Mouse (Mus musculus) kidney, embryonic 16.5 days (tissue): ENCODE measurements around the gene Gmppb. TPM values are rescaled to one million over a fixed set of nuclear protein-coding genes. Genes with fewer than 3 reads are reported as not detected.

Experiments used
- ATAC-seq: fragments of 200-750 bp; cut with Nextera tagmentation; 2 replicates; pipeline ENCODE4 v1.8.0; 2017; ENCODE audit warnings: moderate TSS enrichment; ENCODE audit not compliant: low FRiP score, low TSS enrichment
- H3K27ac ChIP-seq: fragments of 300-500 bp; sonication (generic); 2 replicates; pipeline ENCODE4 v1.5.1; 2014; ENCODE audit warnings: low read length
- H3K27me3 ChIP-seq: fragments of 300-500 bp; sonication (generic); 2 replicates; pipeline ENCODE4 v1.6.1; 2014; ENCODE audit warnings: low read length, control low read depth, mixed read lengths; ENCODE audit not compliant: insufficient read depth
- H3K36me3 ChIP-seq: fragments of 300-500 bp; sonication (generic); 2 replicates; pipeline ENCODE4 v1.6.1; 2014; ENCODE audit warnings: low read length, control low read depth, mixed read lengths; ENCODE audit not compliant: insufficient read depth
- H3K4me1 ChIP-seq: fragments of 300-500 bp; sonication (generic); 2 replicates; pipeline ENCODE4 v1.6.1; 2014; ENCODE audit warnings: low read length, control low read depth, mixed read lengths; ENCODE audit not compliant: insufficient read depth
- H3K4me2 ChIP-seq: fragments of 300-500 bp; sonication (generic); replicated peaks from 2 replicates; pipeline ENCODE4 v1.6.1; 2014; ENCODE audit warnings: low read depth, low read length
- H3K4me3 ChIP-seq: fragments of 300-500 bp; sonication (generic); 2 replicates; pipeline ENCODE4 v1.5.1; 2014; ENCODE audit warnings: mild to moderate bottlenecking, low read length
- H3K9ac ChIP-seq: fragments of 300-500 bp; sonication (generic); replicated peaks from 2 replicates; pipeline ENCODE4 v1.6.1; 2014; ENCODE audit warnings: low read length
- H3K9me3 ChIP-seq: fragments of 300-500 bp; sonication (generic); 2 replicates; pipeline ENCODE4 v1.6.1; 2016; ENCODE audit warnings: low read length, control low read depth
- WGBS: fragments of 180-500 bp; shearing (Covaris S2); extraction: QIAGEN DNeasy Blood & Tissue Kit; methylation state at CpG from one replicate; pipeline ENCODE4 v1.1.7; 2014; 5-methylcytosine and 5-hydroxymethylcytosine counted together
- polyA plus RNA-seq: library from polyadenylated mRNA; unstranded; fragments of >200 nt; fragmentation: Nextera tagmentation; extraction: Ambion mirVana; gene quantifications from 2 replicates; pipeline ENCODE4 v1.2.1, GENCODE M21; 2015

The Gmppb gene
- polyA plus RNA-seq, 1 experiment from 2014 or later = 32.4 TPM

- Histone ChIP-seq H3K9me3 (no peaks in the 10 kb centered on the region), H3K27ac (no peak overlapping the region), H3K36me3 (peaks cover 14% of the 10 kb centered on the region), H3K4me2 (no peak overlapping the region), H3K9ac (no peak overlapping the region), H3K4me1 (no peaks in the 10 kb centered on the region), H3K4me3 (no peak overlapping the region), H3K27me3 (no peaks in the 10 kb centered on the region)
- 91% methylated on average over 4 of the region's 4 CpGs for WGBS
- no peak for ATAC-seq
Observed at GRCm38 (mm10) chr9:108071801-108072200, 22.8 kb downstream of the Gmppb start.

- 74% methylated on average over 9 of the region's 9 CpGs for WGBS
- Histone ChIP-seq H3K36me3 (peaks cover 14% of the 10 kb centered on the region), H3K27me3 (no peaks in the 10 kb centered on the region), H3K4me2 (no peak overlapping the region), H3K4me3 (no peak overlapping the region), H3K9me3 (no peaks in the 10 kb centered on the region), H3K27ac (no peak overlapping the region), H3K4me1 (no peaks in the 10 kb centered on the region), H3K9ac (no peak overlapping the region)
- ATAC-seq = no peak
Observed at GRCm38 (mm10) chr9:108072481-108072924, 23.5 kb downstream of the Gmppb start.

- H3K27ac ChIP-seq = no peak overlapping the region
- no peak overlapping the region for H3K4me3 ChIP-seq
- H3K36me3 ChIP-seq = peaks cover 14% of the 10 kb centered on the region
- H3K4me2 ChIP-seq = no peak overlapping the region
- WGBS = 49% methylated on average over 7 of the region's 7 CpGs
- H3K9ac ChIP-seq = 0 out of 2 replicates have a peak overlapping the region, but pooled peaks have one; percentile 4
- ATAC-seq = no peak
- H3K27me3 ChIP-seq = no peaks in the 10 kb centered on the region
- no peaks in the 10 kb centered on the region for H3K9me3 ChIP-seq
- H3K4me1 ChIP-seq = peaks cover 5% of the 10 kb centered on the region
Observed at GRCm38 (mm10) chr9:108073141-108073930, 24.3 kb downstream of the Gmppb start.

- Histone ChIP-seq H3K27me3 (peaks cover 26% of the 10 kb centered on the region), H3K36me3 (peaks cover 6% of the 10 kb centered on the region), H3K4me3 (peak within 1 kb of the TSS; percentile 78), H3K9me3 (no peaks in the 10 kb centered on the region), H3K4me1 (peaks cover 16% of the 10 kb centered on the region), H3K4me2 (peak within 1 kb of the TSS; percentile 78), H3K9ac (peak within 1 kb of the TSS; percentile 90), H3K27ac (no peak within 1 kb of the TSS)
- ATAC-seq = no peak
- WGBS = 82% methylated on average over 5 of the region's 5 CpGs
Observed at GRCm38 (mm10) chr9:108080168-108080567, 31.1 kb downstream of the Gmppb start, which contains the start of gene Mst1. Gene Mst1 (plus strand): TSS chr9:108080436.

GRCm38 (mm10) chr9:108082549-108082948 is 33.5 kb downstream of the Gmppb start:
- peak overlapping the region; percentile 47 for H3K4me2 ChIP-seq
- no peak overlapping the region for H3K27ac ChIP-seq
- H3K9me3 ChIP-seq = no peaks in the 10 kb centered on the region
- ATAC-seq = no peak
- peak overlapping the region; percentile 23 for H3K4me3 ChIP-seq
- H3K9ac ChIP-seq = peak overlapping the region; percentile 49
- peaks cover 26% of the 10 kb centered on the region for H3K36me3 ChIP-seq
- peaks cover 26% of the 10 kb centered on the region for H3K27me3 ChIP-seq
- peaks cover 16% of the 10 kb centered on the region for H3K4me1 ChIP-seq
- 5% methylated on average over 19 of the region's 19 CpGs for WGBS

GRCm38 (mm10) chr9:108082988-108083431 is 34.0 kb downstream of the Gmppb start, which contains the start of gene Rnf123:
Gene Rnf123 (minus strand): TSS chr9:108083346.
- H3K36me3 ChIP-seq = peaks cover 30% of the 10 kb centered on the region
- no peaks in the 10 kb centered on the region for H3K9me3 ChIP-seq
- H3K9ac ChIP-seq = peak within 1 kb of the TSS; percentile 49
- peaks cover 26% of the 10 kb centered on the region for H3K27me3 ChIP-seq
- H3K27ac ChIP-seq = no peak within 1 kb of the TSS
- 31% methylated on average over 12 of the region's 12 CpGs for WGBS
- no peak for ATAC-seq
- peaks cover 14% of the 10 kb centered on the region for H3K4me1 ChIP-seq
- peak within 1 kb of the TSS; percentile 47 for H3K4me2 ChIP-seq
- H3K4me3 ChIP-seq = peak within 1 kb of the TSS; percentile 23

- 80% methylated on average over 6 of the region's 6 CpGs for WGBS
- H3K36me3 ChIP-seq = peaks cover 35% of the 10 kb centered on the region
- peaks cover 26% of the 10 kb centered on the region for H3K27me3 ChIP-seq
- H3K27ac ChIP-seq = no peak overlapping the region
- H3K4me3 ChIP-seq = no peak overlapping the region
- ATAC-seq = no peak
- H3K9ac ChIP-seq = no peak overlapping the region
- H3K4me1 ChIP-seq = peaks cover 8% of the 10 kb centered on the region
- H3K9me3 ChIP-seq = no peaks in the 10 kb centered on the region
- H3K4me2 ChIP-seq = no peak overlapping the region
Observed at GRCm38 (mm10) chr9:108083561-108083960, 34.5 kb downstream of the Gmppb start.

- H3K36me3 ChIP-seq = peaks cover 47% of the 10 kb centered on the region
- H3K27ac ChIP-seq = no peak overlapping the region
Observed at GRCm38 (mm10) chr9:108085261-108085660, 36.2 kb downstream of the Gmppb start.

GRCm38 (mm10) chr9:108090611-108091120 is 41.6 kb downstream of the Gmppb start:
- no peak overlapping the region for H3K9ac ChIP-seq
- no peaks in the 10 kb centered on the region for H3K27me3 ChIP-seq
- H3K36me3 ChIP-seq = peaks cover 57% of the 10 kb centered on the region
- 92% methylated on average over 7 of the region's 7 CpGs for WGBS
- ATAC-seq = no peak
- no peak overlapping the region for H3K4me3 ChIP-seq
- H3K4me1 ChIP-seq = peaks cover 13% of the 10 kb centered on the region
- no peak overlapping the region for H3K4me2 ChIP-seq
- no peak overlapping the region for H3K27ac ChIP-seq
- H3K9me3 ChIP-seq = no peaks in the 10 kb centered on the region

More at GRCm38 (mm10) chr9:108085261-108085660, 36.2 kb downstream of the Gmppb start:
- Histone ChIP-seq H3K27me3 (peaks cover 26% of the 10 kb centered on the region), H3K4me3 (no peak overlapping the region), H3K4me1 (peaks cover 4% of the 10 kb centered on the region; the same call in 1 of the 2 replicates), H3K4me2 (no peak overlapping the region), H3K9ac (no peak overlapping the region), H3K9me3 (no peaks in the 10 kb centered on the region)
- no peak for ATAC-seq
- 91% methylated on average over 4 of the region's 4 CpGs for WGBS

- Histone ChIP-seq H3K27me3 (no peaks in the 10 kb centered on the region), H3K9ac (peak overlapping the region; percentile 81), H3K4me2 (peak overlapping the region; percentile 79), H3K9me3 (no peaks in the 10 kb centered on the region), H3K4me3 (peak overlapping the region; percentile 71), H3K36me3 (peaks cover 33% of the 10 kb centered on the region), H3K27ac (peak overlapping the region; percentile 43; the same call in 1 of the 2 replicates), H3K4me1 (peaks cover 20% of the 10 kb centered on the region)
- ATAC-seq = no peak
- 57% methylated on average over 10 of the region's 10 CpGs for WGBS
Observed at GRCm38 (mm10) chr9:108093586-108093985, 44.5 kb downstream of the Gmppb start.
